32 mouse cellular contexts compared by ENCODE assay signal in genomic region chr1:88240072-88240471, GRCm38 (mm10). TPM values are rescaled to one million over a fixed set of nuclear protein-coding genes. Genes with fewer than 3 reads are reported as not detected.
DNase-seq lines count a peak whose midpoint lies in the region; ATAC-seq and TF ChIP-seq lines count a peak whose summit lies in the region.
"Had no signal": no experiment of that assay in that cellular context is flagged by ENCODE, and none has a peak within 500 bp of the region (broad histone marks: within the 10 kb centered on the region; RNA-seq: fewer than 3 reads in every experiment).

No protein-coding gene starts in this region.

- H3K36me3 ChIP-seq in lung, postnatal 0 days (ENCODE audit: insufficient read depth, low read length) = no peaks in the 10 kb centered on the region
- H3K36me3 ChIP-seq: embryonic facial prominence, embryonic 12.5 days; embryonic facial prominence, embryonic 15.5 days; heart, embryonic 15.5 days; hindbrain, embryonic 10.5 days; hindbrain, embryonic 13.5 days; intestine, embryonic 15.5 days had no signal

- no peaks in the 10 kb centered on the region for H3K4me1 ChIP-seq in lung, postnatal 0 days (ENCODE audit: insufficient read depth, low read depth, low read length)
- H3K4me1 ChIP-seq: embryonic facial prominence, embryonic 12.5 days; embryonic facial prominence, embryonic 15.5 days; heart, embryonic 15.5 days; hindbrain, embryonic 10.5 days; hindbrain, embryonic 13.5 days; intestine, embryonic 15.5 days had no signal

- H3K9ac ChIP-seq in lung, postnatal 0 days (replicated peaks; ENCODE audit: low read depth) = no peak overlapping the region
- H3K9ac ChIP-seq: embryonic facial prominence, embryonic 12.5 days; embryonic facial prominence, embryonic 15.5 days; forebrain, postnatal 0 days; heart, embryonic 15.5 days; hindbrain, embryonic 13.5 days; intestine, embryonic 15.5 days had no signal

- H3K27ac ChIP-seq in lung, postnatal 0 days (ENCODE audit: low read length) = no peak overlapping the region
- H3K27ac ChIP-seq: embryonic facial prominence, embryonic 12.5 days; embryonic facial prominence, embryonic 15.5 days; gastrocnemius, adult 2 months; heart, embryonic 15.5 days; hindbrain, embryonic 10.5 days; hindbrain, embryonic 13.5 days; intestine, embryonic 15.5 days had no signal

- H3K4me3 ChIP-seq in lung, postnatal 0 days (ENCODE audit: low read depth, low read length) = no peak overlapping the region
- H3K4me3 ChIP-seq: embryonic facial prominence, embryonic 12.5 days; embryonic facial prominence, embryonic 15.5 days; gastrocnemius, adult 2 months; heart, embryonic 15.5 days; hindbrain, embryonic 10.5 days; hindbrain, embryonic 13.5 days; intestine, embryonic 15.5 days had no signal

- DNase-seq in adrenal gland, adult (ENCODE audit: inconsistent age in 2 of 2, low spot score in 1 of 2) = peak; percentile 69 to 82
- DNase-seq in adrenal gland, adult 18-20 months (ENCODE audit: low spot score in 2 of 2) = no peak
- DNase-seq in adrenal gland, postnatal 36 days = peak; percentile 65
- DNase-seq in adrenal gland, adult 8-10 months = no peak
- DNase-seq in lung, postnatal 0 days (ENCODE audit: low spot score) = peak; percentile 30
- no peak for DNase-seq in lung, postnatal 10 days
- peak; percentile 34 for DNase-seq in urinary bladder, adult 2 months (ENCODE audit: low spot score)
- DNase-seq in urinary bladder, postnatal 4 days (ENCODE audit: low spot score in 2 of 2) = no peak
- DNase-seq: cerebellum, adult 11 months; cerebellum, adult 2 months; cerebellum, adult 9-11 months; cerebellum, postnatal 25 days; forebrain, postnatal 0 days; gastrocnemius, adult 2 months; heart, postnatal 10 days; heart, postnatal 36 days had no signal

- H3K4me2 ChIP-seq in lung, postnatal 0 days (replicated peaks; ENCODE audit: low read depth, low read length) = no peak overlapping the region
- H3K4me2 ChIP-seq: embryonic facial prominence, embryonic 12.5 days; embryonic facial prominence, embryonic 15.5 days; heart, embryonic 11.5 days; heart, embryonic 15.5 days; hindbrain, embryonic 13.5 days; intestine, embryonic 15.5 days had no signal

- no peak for TF ChIP-seq EP300 in lung, postnatal 0 days (IDR thresholded peaks at IDR 0.05)

- 70% methylated on average over 5 of the region's 5 CpGs for WGBS in lung, postnatal 0 days

- no peak for ATAC-seq in lung, postnatal 0 days
- ATAC-seq: activated CD4-positive, CD25-positive, alpha-beta regulatory T cell, adult 4 months; forebrain, embryonic 14.5 days; forebrain, postnatal 0 days; hindbrain, embryonic 16.5 days; intestine, embryonic 15.5 days had no signal

- peaks cover 58% of the 10 kb centered on the region for H3K9me3 ChIP-seq in lung, postnatal 0 days (ENCODE audit: low read length)

- H3K27me3 ChIP-seq in lung, postnatal 0 days (replicated peaks; ENCODE audit: insufficient read depth, low read length) = no peaks in the 10 kb centered on the region
- H3K27me3 ChIP-seq: embryonic facial prominence, embryonic 12.5 days; embryonic facial prominence, embryonic 15.5 days; heart, embryonic 15.5 days; hindbrain, embryonic 13.5 days; intestine, embryonic 15.5 days had no signal

- TF ChIP-seq CTCF in lung, postnatal 0 days (IDR thresholded peaks at IDR 0.05) = no peak

RNA-seq across cellular contexts. Expression of gene Mroh2a, which starts 13.3 kb away (rescaled TPM):
- under 1 TPM; 0.33 to 0.51 TPM for total RNA-seq in adrenal gland, adult 18-20 months (2021)
- total RNA-seq in adrenal gland, postnatal 36 days (2021) = under 1 TPM; 0.30 to 0.43 TPM
- total RNA-seq in adrenal gland, adult 8-10 months (2022) = under 1 TPM in 2 of 4 experiments, not detected in 2; 0.10 to 0.16 TPM
- 0.15 and 0.43 TPM in 2 replicates for polyA plus RNA-seq in lung, postnatal 0 days (2015; fragmentation: Nextera tagmentation; extraction: Ambion mirVana)
- 0.24 and 0.29 TPM in 2 replicates for polyA plus RNA-seq in urinary bladder, adult 2 months (2012; rRNA removed)
- total RNA-seq: forebrain, postnatal 0 days; gastrocnemius, adult 2 months; gastrocnemius, postnatal 36 days; heart, postnatal 36 days had no signal

RNA-seq across cellular contexts. Expression of gene Ugt1a1, which starts 28.3 kb away (rescaled TPM):
- 10 to 100 TPM in 1 of 2 experiments, under 1 TPM in 1; 0.22 to 77.3 TPM for total RNA-seq in adrenal gland, adult 18-20 months (2021)
- total RNA-seq in adrenal gland, postnatal 36 days (2021) = 10 to 100 TPM in 1 of 2 experiments, under 1 TPM in 1; 0.73 to 55.5 TPM
- 10 to 100 TPM in 2 of 4 experiments, under 1 TPM in 2; 0.40 to 83.2 (median 28.8) TPM for total RNA-seq in adrenal gland, adult 8-10 months (2022)
- polyA plus RNA-seq in lung, postnatal 0 days (2015; fragmentation: Nextera tagmentation; extraction: Ambion mirVana) = 0.21 and 0.26 TPM in 2 replicates
- polyA plus RNA-seq in urinary bladder, adult 2 months (2012; rRNA removed) = 9.0 and 11.0 TPM in 2 replicates
- total RNA-seq: common myeloid progenitor, adult 5-6 weeks; ES-E14; gastrocnemius, adult 2 months; gastrocnemius, postnatal 36 days; heart, adult 8-10 months; heart, postnatal 10 days; heart, postnatal 36 days had no signal
- polyA plus RNA-seq: activated CD4-positive, CD25-positive, alpha-beta regulatory T cell, adult 4 months; cerebellum, adult 2 months; embryonic facial prominence, embryonic 12.5 days; forebrain, embryonic 11.5 days; forebrain, embryonic 14.5 days; forebrain, postnatal 0 days; heart, embryonic 11.5 days; heart, embryonic 15.5 days; hindbrain, embryonic 10.5 days; hindbrain, embryonic 13.5 days; hindbrain, embryonic 16.5 days had no signal

RNA-seq across cellular contexts. Expression of gene Dnajb3, which starts 34.5 kb away (rescaled TPM):
- 1 to 10 TPM; 2.2 to 3.1 TPM for total RNA-seq in adrenal gland, adult 18-20 months (2021)
- total RNA-seq in adrenal gland, postnatal 36 days (2021) = 1 to 10 TPM; 1.5 to 5.9 TPM
- total RNA-seq in adrenal gland, adult 8-10 months (2022) = 1 to 10 TPM; 1.8 to 4.7 (median 3.3) TPM
- 2.7 and 3.8 TPM in 2 replicates for polyA plus RNA-seq in lung, postnatal 0 days (2015; fragmentation: Nextera tagmentation; extraction: Ambion mirVana)
- polyA plus RNA-seq in urinary bladder, adult 2 months (2012; rRNA removed) = 1.3 and 1.7 TPM in 2 replicates
- total RNA-seq: gastrocnemius, adult 2 months; gastrocnemius, postnatal 36 days; granulocyte monocyte progenitor cell, adult 5-6 weeks had no signal

RNA-seq across cellular contexts. Expression of gene Hjurp, which starts 37.4 kb away (rescaled TPM):
- total RNA-seq in adrenal gland, adult 18-20 months (2021) = 10 to 100 TPM; 21.7 to 27.4 TPM
- total RNA-seq in adrenal gland, postnatal 36 days (2021) = 10 to 100 TPM; 31.0 to 35.9 TPM
- total RNA-seq in adrenal gland, adult 8-10 months (2022) = 10 to 100 TPM; 33.0 to 55.0 (median 43.2) TPM
- 21.9 and 26.0 TPM in 2 replicates for polyA plus RNA-seq in lung, postnatal 0 days (2015; fragmentation: Nextera tagmentation; extraction: Ambion mirVana)
- polyA plus RNA-seq in urinary bladder, adult 2 months (2012; rRNA removed) = 62.9 and 67.6 TPM in 2 replicates

RNA-seq across cellular contexts. Expression of gene Trpm8, which starts 37.4 kb away (rescaled TPM):
- not detected for total RNA-seq in adrenal gland, adult 18-20 months (2021)
- not detected for total RNA-seq in adrenal gland, postnatal 36 days (2021)
- not detected for total RNA-seq in adrenal gland, adult 8-10 months (2022)
- polyA plus RNA-seq in lung, postnatal 0 days (2015; fragmentation: Nextera tagmentation; extraction: Ambion mirVana) = 0.05 TPM in 1 of 2 replicates, not detected in the other
- polyA plus RNA-seq in urinary bladder, adult 2 months (2012; rRNA removed) = not detected in 2 replicates
- total RNA-seq: common myeloid progenitor, adult 5-6 weeks; gastrocnemius, adult 2 months; gastrocnemius, postnatal 36 days; granulocyte monocyte progenitor cell, adult 5-6 weeks; heart, adult 8-10 months; heart, postnatal 10 days; heart, postnatal 36 days had no signal
- polyA plus RNA-seq: activated CD4-positive, CD25-positive, alpha-beta regulatory T cell, adult 4 months; embryonic facial prominence, embryonic 12.5 days; forebrain, embryonic 11.5 days; forebrain, embryonic 14.5 days; heart, embryonic 15.5 days; hindbrain, embryonic 10.5 days; intestine, embryonic 15.5 days had no signal

Comparison
In these comparisons a context has a peak if more than half of its experiments do, and no peak if none do; other contexts are left out.
1. DNase-seq: peak in adrenal gland, adult (2 of 2), adrenal gland, postnatal 36 days (2 of 2), lung, postnatal 0 days (single experiment) and urinary bladder, adult 2 months (single experiment); none in adrenal gland, adult 18-20 months (0 of 2), adrenal gland, adult 8-10 months (single experiment), lung, postnatal 10 days (single experiment) and urinary bladder, postnatal 4 days (0 of 2).